11 mouse cellular contexts compared by ENCODE assay signal in genomic region chr19:33113746-33114145, GRCm38 (mm10).
A peak's percentile ranks its signal among the peaks of the same experiment; 100 is the strongest.
DNase-seq lines count a peak whose midpoint lies in the region; TF ChIP-seq lines count a peak whose summit lies in the region.
"Had no signal": no experiment of that assay in that cellular context is flagged by ENCODE, and none has a peak within 500 bp of the region (broad histone marks: within the 10 kb centered on the region; RNA-seq: fewer than 3 reads in every experiment).

No protein-coding gene starts in this region.

- peak; percentile 56 to 58 for DNase-seq in frontal cortex, adult 2 months (ENCODE audit: extremely low spot score in 1 of 2, low spot score in 1 of 2)
- DNase-seq in frontal cortex, postnatal 14 days (ENCODE audit: low spot score in 2 of 2): no peak
- DNase-seq in layer of hippocampus, adult 2 months (ENCODE audit: low spot score in 2 of 2): peak in 1 of 2 experiments; percentile 14
- no peak for DNase-seq in layer of hippocampus, postnatal 25 days (ENCODE audit: extremely low spot score in 1 of 2, low spot score in 1 of 2)
- peak; percentile 33 for DNase-seq in adipocyte (ENCODE audit: low spot score)
- peak; percentile 19 for DNase-seq in kidney, postnatal 10 days
- DNase-seq in adrenal gland, postnatal 4 days (ENCODE audit: low spot score in 2 of 2): no peak
- no peak for DNase-seq in retina, embryonic 14.5 days (ENCODE audit: low spot score)
- DNase-seq: liver; thymus, postnatal 25 days had no signal

- no peak for TF ChIP-seq CTCF in layer of hippocampus, adult 2 months (conservative IDR thresholded peaks at IDR 0.05)

- peak overlapping the region; percentile 73 for H3K27ac ChIP-seq in layer of hippocampus, adult 2 months
- H3K27ac ChIP-seq: heart, embryonic 13.5 days had no signal

- H3K4me3 ChIP-seq in layer of hippocampus, adult 2 months: no peak overlapping the region
- H3K4me3 ChIP-seq: heart, embryonic 13.5 days had no signal

Comparison
In these comparisons a context has a peak if more than half of its experiments do, and no peak if none do; other contexts are left out.
1. DNase-seq: peak in frontal cortex, adult 2 months (2 of 2), adipocyte (single experiment) and kidney, postnatal 10 days (single experiment); none in frontal cortex, postnatal 14 days (0 of 2), layer of hippocampus, postnatal 25 days (0 of 2), adrenal gland, postnatal 4 days (0 of 2) and retina, embryonic 14.5 days (single experiment).